Mouse (Mus musculus) embryonic fibroblast, embryonic 13.5 days (primary cell): ENCODE results near the gene Syt2.

ENCODE experiments used
- CTCF ChIP-seq: IDR thresholded peaks from 2 replicates; pipeline ENCODE4 v1.5.1; 2011; ENCODE audit warnings: mild to moderate bottlenecking, control low read depth, low read length, moderate library complexity, borderline replicate concordance; ENCODE audit not compliant: insufficient read depth
- POLR2A ChIP-seq: IDR thresholded peaks from 2 replicates; pipeline ENCODE4 v1.6.1; 2011; ENCODE audit warnings: low read depth, mild to moderate bottlenecking, control low read depth, low read length, moderate library complexity

DNA sequence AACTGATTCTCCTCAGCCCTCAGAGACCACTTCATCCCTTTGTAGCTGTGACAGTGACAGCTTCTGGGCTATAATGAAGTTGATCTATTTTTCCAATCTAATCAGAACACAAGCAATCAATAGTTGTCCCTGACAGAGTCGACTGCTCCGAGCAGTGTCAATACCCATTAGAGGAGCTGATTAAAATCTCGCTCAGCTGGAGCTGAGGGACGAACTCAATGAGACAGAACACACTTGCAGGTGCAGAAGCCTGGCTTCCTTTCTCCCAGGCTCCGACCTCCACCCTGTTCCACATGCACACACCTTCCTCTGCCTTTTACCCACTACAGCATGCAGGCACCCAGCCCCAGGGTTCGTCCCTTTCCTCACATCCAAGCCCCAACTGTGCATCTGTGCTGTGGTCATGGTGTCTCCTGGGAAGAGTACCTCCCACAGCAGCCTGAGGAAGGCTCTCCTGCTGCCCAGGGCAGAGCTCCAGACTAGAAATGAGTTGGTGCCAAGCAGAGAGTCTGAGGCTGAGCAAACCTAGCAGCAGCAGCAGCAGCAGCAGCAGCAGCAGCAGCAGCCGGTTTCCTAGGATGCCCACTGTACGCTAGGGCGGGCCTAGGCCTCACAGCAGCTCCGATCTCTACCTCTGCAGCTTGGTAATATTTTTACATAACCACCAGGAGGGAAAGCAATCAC is 109.9 kb downstream of the Syt2 start:
- TF ChIP-seq CTCF (no peak), POLR2A (no peak)
